Mouse (Mus musculus) spleen, adult 2 months (tissue): ENCODE data around the gene Acaca. TPM values are rescaled to one million over a fixed set of nuclear protein-coding genes. Genes with fewer than 3 reads are reported as not detected.

ENCODE experiments used
- DNase-seq, 2 experiments: peaks; one replicate each; pipeline versions ENCODE4 v3.0.0 to v3.0.0-alpha.2; 2012 to 2021; ENCODE audit warnings: low spot score in 2 of 2, low read depth in 1 of 2
- H3K27ac ChIP-seq: fragments of 200-500 bp; 2 replicates; pipeline ENCODE4 v1.5.1; 2012; ENCODE audit warnings: low read length, inconsistent platforms; ENCODE audit not compliant: insufficient read depth
- H3K27me3 ChIP-seq: fragments of 200-500 bp; 2 replicates; pipeline ENCODE4 v1.6.1; 2012; ENCODE audit warnings: mild to moderate bottlenecking, moderate library complexity, low read length, inconsistent platforms; ENCODE audit not compliant: control insufficient read depth, insufficient read depth
- H3K36me3 ChIP-seq: fragments of 200-500 bp; 2 replicates; pipeline ENCODE4 v1.6.1; 2012; ENCODE audit warnings: mild to moderate bottlenecking, low read length, inconsistent platforms; ENCODE audit not compliant: control insufficient read depth, insufficient read depth
- H3K4me1 ChIP-seq: fragments of 200-500 bp; 2 replicates; pipeline ENCODE4 v1.6.1; 2011; ENCODE audit warnings: inconsistent platforms; ENCODE audit not compliant: control insufficient read depth, insufficient read depth, insufficient read length
- H3K4me3 ChIP-seq: fragments of 200-500 bp; 2 replicates; pipeline ENCODE4 v1.5.1; 2011; ENCODE audit warnings: mild to moderate bottlenecking, inconsistent platforms; ENCODE audit not compliant: insufficient read depth, insufficient read length; ENCODE audit errors: extremely low read depth
- CTCF ChIP-seq: fragments of 200-500 bp; IDR thresholded peaks from 2 replicates; pipeline ENCODE4 v1.5.1; 2011; ENCODE audit warnings: mild to moderate bottlenecking, inconsistent platforms; ENCODE audit not compliant: insufficient read depth, insufficient read length, insufficient replicate concordance; ENCODE audit errors: extremely low read depth
- POLR2A ChIP-seq: fragments of 200-500 bp; IDR thresholded peaks from 2 replicates; pipeline ENCODE4 v1.6.1; 2011; ENCODE audit warnings: low read depth, low read length, inconsistent platforms
- WGBS: fragments of 180-500 bp; shearing (Covaris S2); methylation state at CpG from one replicate; pipeline ENCODE4 v1.1.7; 2018; 5-methylcytosine and 5-hydroxymethylcytosine counted together
- polyA plus RNA-seq: library from polyadenylated mRNA; depleted of rRNA; stranded (reverse); fragments of >200 nt; gene quantifications from 2 replicates; pipeline ENCODE4 v1.2.3, GENCODE M21; 2012

Gene Acaca
- polyA plus RNA-seq, 1 experiment = 3.9 TPM

- H3K27me3 ChIP-seq = no peaks in the 10 kb centered on the region
- no peak overlapping the region for H3K27ac ChIP-seq
- TF ChIP-seq POLR2A (no peak), CTCF (no peak)
- 90% methylated on average over 7 of the region's 7 CpGs for WGBS
- no peak overlapping the region for H3K4me3 ChIP-seq
- H3K36me3 ChIP-seq = peaks cover 5% of the 10 kb centered on the region; the same call in 1 of the 2 replicates
- DNase-seq = no peak
- H3K4me1 ChIP-seq = no peaks in the 10 kb centered on the region
Measured at GRCm38 (mm10) chr11:84282944-84283703, 153.7 kb downstream of the Acaca start.

GRCm38 (mm10) chr11:84290781-84291180, 161.3 kb downstream of the Acaca start:
- Histone ChIP-seq H3K4me1 (no peaks in the 10 kb centered on the region), H3K4me3 (no peak overlapping the region), H3K27ac (no peak overlapping the region), H3K36me3 (no peaks in the 10 kb centered on the region; the same call in none of the 2 replicates), H3K27me3 (no peaks in the 10 kb centered on the region)
- no peak for DNase-seq
- no peak for TF ChIP-seq CTCF
- WGBS = 66% methylated on average over 3 of the region's 3 CpGs

- H3K4me1 ChIP-seq = no peaks in the 10 kb centered on the region
- 77% methylated on average over 3 of the region's 3 CpGs for WGBS
- no peak overlapping the region for H3K27ac ChIP-seq
- TF ChIP-seq POLR2A (no peak), CTCF (no peak)
- no peaks in the 10 kb centered on the region; the same call in none of the 2 replicates for H3K36me3 ChIP-seq
- no peak overlapping the region for H3K4me3 ChIP-seq
- DNase-seq = no peak
- no peaks in the 10 kb centered on the region for H3K27me3 ChIP-seq
Measured at GRCm38 (mm10) chr11:84292532-84292931, 163.1 kb downstream of the Acaca start.

- WGBS = 94% methylated on average over 3 of the region's 3 CpGs
- Histone ChIP-seq H3K27me3 (no peaks in the 10 kb centered on the region), H3K27ac (no peak overlapping the region), H3K4me3 (no peak overlapping the region), H3K4me1 (no peaks in the 10 kb centered on the region), H3K36me3 (no peaks in the 10 kb centered on the region; the same call in none of the 2 replicates)
- DNase-seq = no peak
- TF ChIP-seq CTCF = no peak
- TF ChIP-seq POLR2A = no peak
Measured at GRCm38 (mm10) chr11:84293288-84293687, 163.8 kb downstream of the Acaca start.

- H3K4me3 ChIP-seq = no peak overlapping the region
- no peak for TF ChIP-seq POLR2A
- TF ChIP-seq CTCF = no peak
- H3K4me1 ChIP-seq = no peaks in the 10 kb centered on the region
- no peaks in the 10 kb centered on the region for H3K27me3 ChIP-seq
- no peak for DNase-seq
- H3K27ac ChIP-seq = no peak overlapping the region
- H3K36me3 ChIP-seq = no peaks in the 10 kb centered on the region; the same call in none of the 2 replicates
- WGBS = 88% methylated on average over 2 of the region's 2 CpGs
Measured at GRCm38 (mm10) chr11:84296337-84296736, 166.9 kb downstream of the Acaca start.

- no peaks in the 10 kb centered on the region for H3K4me1 ChIP-seq
- TF ChIP-seq CTCF = no peak
- no peak for TF ChIP-seq POLR2A
- DNase-seq = no peak
- no peaks in the 10 kb centered on the region for H3K27me3 ChIP-seq
- H3K4me3 ChIP-seq = no peak overlapping the region
- H3K27ac ChIP-seq = no peak overlapping the region
- 91% methylated on average over 1 of the region's 1 CpGs for WGBS
- no peaks in the 10 kb centered on the region for H3K36me3 ChIP-seq
Measured at GRCm38 (mm10) chr11:84305474-84305873, 176.0 kb downstream of the Acaca start.

GRCm38 (mm10) chr11:84306158-84306742, 176.8 kb downstream of the Acaca start:
- Histone ChIP-seq H3K36me3 (no peaks in the 10 kb centered on the region), H3K4me3 (no peak overlapping the region), H3K27ac (no peak overlapping the region), H3K27me3 (no peaks in the 10 kb centered on the region), H3K4me1 (no peaks in the 10 kb centered on the region)
- TF ChIP-seq POLR2A (no peak), CTCF (no peak)
- DNase-seq = no peak
- 96% methylated on average over 6 of the region's 6 CpGs for WGBS
